14 mouse cellular contexts compared by ENCODE assay signal in genomic region chr8:124202895-124203294, GRCm38 (mm10).
"Had no signal": no experiment of that assay in that cellular context is flagged by ENCODE, and none has a peak within 500 bp of the region (broad histone marks: within the 10 kb centered on the region; RNA-seq: fewer than 3 reads in every experiment).

No protein-coding gene starts in this region.

- H3K9ac ChIP-seq: hindbrain, embryonic 15.5 days; limb, embryonic 12.5 days; liver, embryonic 15.5 days; neural tube, embryonic 12.5 days had no signal

- H3K4me2 ChIP-seq: hindbrain, embryonic 15.5 days; limb, embryonic 12.5 days; liver, embryonic 15.5 days; neural tube, embryonic 12.5 days had no signal

- H3K27ac ChIP-seq: hindbrain, embryonic 15.5 days; limb, embryonic 12.5 days; liver, embryonic 15.5 days; neural tube, embryonic 12.5 days had no signal

- DNase-seq: kidney, postnatal 14 days; layer of hippocampus, postnatal 36 days; liver; lung, adult 2 months; lung, postnatal 10 days; midbrain, embryonic 14.5 days; right cerebral cortex, postnatal 4 days; spleen, adult 18-20 months; thymus, postnatal 14 days had no signal

- H3K9me3 ChIP-seq: hindbrain, embryonic 15.5 days; limb, embryonic 12.5 days; liver, embryonic 15.5 days; neural tube, embryonic 12.5 days had no signal

- ATAC-seq: intestine, embryonic 16.5 days had no signal

- H3K36me3 ChIP-seq: hindbrain, embryonic 15.5 days; limb, embryonic 12.5 days; liver, embryonic 15.5 days; neural tube, embryonic 12.5 days had no signal

- H3K4me3 ChIP-seq: hindbrain, embryonic 15.5 days; limb, embryonic 12.5 days; liver, embryonic 15.5 days; neural tube, embryonic 12.5 days had no signal

- H3K27me3 ChIP-seq: hindbrain, embryonic 15.5 days; limb, embryonic 12.5 days; liver, embryonic 15.5 days; neural tube, embryonic 12.5 days had no signal

- H3K4me1 ChIP-seq: limb, embryonic 12.5 days; liver, embryonic 15.5 days had no signal
